Mouse (Mus musculus): ENCODE data around the gene Apon.

Gene Apon

DNA sequence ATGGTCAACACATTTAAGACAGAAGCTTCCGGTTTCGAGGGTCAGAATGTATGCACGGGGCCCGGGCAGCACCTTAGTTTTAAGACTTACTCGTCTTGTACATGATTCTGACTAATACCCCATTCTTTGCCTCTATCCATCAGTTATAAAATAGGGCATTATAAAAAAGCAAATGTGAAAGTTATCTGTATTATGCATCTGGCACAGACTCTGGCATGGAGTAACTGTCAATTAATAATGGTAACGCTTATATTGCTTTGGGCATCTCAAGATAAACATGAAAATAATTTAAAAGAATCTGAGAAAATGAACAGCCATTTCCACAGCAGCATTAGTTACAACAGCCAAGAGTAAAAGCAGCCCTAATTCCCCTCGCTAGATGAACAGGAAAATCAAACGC is 25.9 kb upstream of the Apon start:
- TF ChIP-seq NANOG (IDR thresholded peaks at IDR 0.05; ENCODE audit: borderline replicate concordance, low read length) (no peak), POU5F1 (IDR thresholded peaks at IDR 0.05; ENCODE audit: borderline replicate concordance, low read length) (no peak), CTCF (conservative IDR thresholded peaks at IDR 0.05; ENCODE audit: low read length) (no peak)
- H3K4me3 ChIP-seq (replicated peaks; ENCODE audit: low read length) = no peak overlapping the region
- H3K27me3 ChIP-seq (ENCODE audit: insufficient read depth, low read length) = no peaks in the 10 kb centered on the region
- no peaks in the 10 kb centered on the region for H3K36me3 ChIP-seq (ENCODE audit: insufficient read depth, low read length)
- no peaks in the 10 kb centered on the region for H3K9me3 ChIP-seq (ENCODE audit: low read length)
- H3K4me1 ChIP-seq (replicated peaks; ENCODE audit: low read depth, low read length) = peaks cover 67% of the 10 kb centered on the region

DNA sequence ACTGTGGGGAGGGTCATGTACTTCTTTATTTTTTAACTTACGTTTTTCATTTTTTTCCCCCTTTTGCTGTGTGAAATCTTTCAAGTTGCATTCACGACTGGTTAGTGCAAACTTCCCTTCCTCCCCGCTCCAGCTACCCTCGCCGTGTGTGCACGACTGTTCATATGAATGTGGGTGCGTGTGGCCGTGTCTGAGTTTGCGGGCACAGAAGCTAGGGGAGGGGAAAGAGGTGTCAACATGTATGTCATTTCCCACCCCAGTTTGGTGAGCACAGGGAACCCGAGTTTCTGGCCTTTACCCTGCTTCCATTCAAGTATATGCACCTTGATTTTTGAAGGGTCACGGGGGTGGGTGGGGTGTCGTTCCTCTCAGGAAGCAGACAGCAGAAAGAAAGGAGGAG is 23.3 kb upstream of the Apon start:
- Histone ChIP-seq H3K9me3 (ENCODE audit: low read length) (no peaks in the 10 kb centered on the region), H3K36me3 (ENCODE audit: insufficient read depth, low read length) (peaks cover 18% of the 10 kb centered on the region), H3K4me1 (replicated peaks; ENCODE audit: low read depth, low read length) (peaks cover 77% of the 10 kb centered on the region), H3K27me3 (ENCODE audit: insufficient read depth, low read length) (no peaks in the 10 kb centered on the region), H3K4me3 (replicated peaks; ENCODE audit: low read length) (peak overlapping the region; percentile 95)
- no peak for TF ChIP-seq CTCF (conservative IDR thresholded peaks at IDR 0.05; ENCODE audit: low read length)
- TF ChIP-seq POU5F1 (IDR thresholded peaks at IDR 0.05; ENCODE audit: borderline replicate concordance, low read length) = no peak
- no peak for TF ChIP-seq NANOG (IDR thresholded peaks at IDR 0.05; ENCODE audit: borderline replicate concordance, low read length)

DNA sequence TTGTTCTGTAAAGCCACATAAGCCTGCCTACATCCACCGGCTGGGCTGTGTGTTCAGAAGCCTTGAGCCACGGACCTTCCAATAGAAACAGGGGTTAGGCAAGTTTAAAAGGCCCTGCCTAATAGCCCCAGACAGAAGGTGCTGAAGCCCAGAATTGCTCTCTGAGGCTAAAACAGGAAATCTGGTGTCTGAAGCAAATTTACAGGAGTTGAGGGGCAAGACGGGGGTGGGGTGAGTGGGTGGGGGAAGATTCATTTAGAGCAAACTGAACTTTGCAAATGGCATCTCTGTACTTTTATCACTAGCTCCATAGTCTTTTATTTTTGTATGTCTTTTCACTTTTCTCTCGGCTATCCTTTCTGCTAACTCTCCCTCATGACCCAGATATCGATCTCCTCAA is 22.8 kb upstream of the Apon start:
- H3K27me3 ChIP-seq (ENCODE audit: insufficient read depth, low read length) = no peaks in the 10 kb centered on the region
- H3K4me1 ChIP-seq (replicated peaks; ENCODE audit: low read depth, low read length) = peaks cover 77% of the 10 kb centered on the region
- peaks cover 24% of the 10 kb centered on the region for H3K36me3 ChIP-seq (ENCODE audit: insufficient read depth, low read length)
- peak overlapping the region; percentile 95 for H3K4me3 ChIP-seq (replicated peaks; ENCODE audit: low read length)
- TF ChIP-seq NANOG (IDR thresholded peaks at IDR 0.05; ENCODE audit: borderline replicate concordance, low read length) (no peak), POU5F1 (IDR thresholded peaks at IDR 0.05; ENCODE audit: borderline replicate concordance, low read length) (no peak), CTCF (conservative IDR thresholded peaks at IDR 0.05; ENCODE audit: low read length) (no peak)
- H3K9me3 ChIP-seq (ENCODE audit: low read length) = no peaks in the 10 kb centered on the region

DNA sequence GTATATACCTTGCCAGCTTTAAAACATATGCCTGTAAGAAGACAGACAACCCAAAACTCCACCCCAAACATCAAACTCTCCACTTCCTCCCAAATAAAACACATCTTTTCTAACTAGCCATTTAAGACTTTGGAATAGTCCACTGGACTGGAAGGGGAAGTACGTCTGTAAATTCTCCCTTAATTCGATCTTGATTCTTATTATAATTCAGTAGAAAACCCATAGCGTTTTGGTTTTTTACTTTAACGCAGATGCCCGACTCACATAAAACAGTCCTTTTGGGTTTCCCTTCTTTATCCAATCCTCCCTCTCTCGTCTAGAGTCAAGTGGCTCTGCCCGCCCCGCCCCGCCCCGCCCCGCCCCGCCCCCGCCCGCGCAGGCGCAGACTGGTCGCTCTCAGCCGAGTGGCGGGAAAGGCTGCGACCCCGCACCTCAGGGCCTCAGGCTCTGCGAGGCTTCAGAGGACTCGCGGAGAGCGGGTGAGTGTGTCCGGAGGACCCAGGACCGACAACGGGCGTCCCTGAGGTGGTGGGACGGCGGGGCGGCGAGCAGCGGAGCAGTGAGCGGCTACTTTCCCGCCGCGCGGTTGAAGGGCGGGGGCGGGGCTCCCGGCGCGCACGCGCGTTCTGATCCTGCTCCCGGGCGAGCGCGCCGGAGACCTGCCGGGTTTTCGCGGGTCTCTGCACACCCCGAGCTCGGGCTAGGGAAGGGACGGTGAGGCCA is 22.0 kb upstream of the Apon start, which contains the start of gene Timeless:
Timeless (plus strand) TSS at position 369 of the 723 bp plus-strand sequence.
- Histone ChIP-seq H3K4me3 (replicated peaks; ENCODE audit: low read length) (peak within 1 kb of the TSS; percentile 95), H3K36me3 (ENCODE audit: insufficient read depth, low read length) (peaks cover 26% of the 10 kb centered on the region)
- TF ChIP-seq POU5F1 (IDR thresholded peaks at IDR 0.05; ENCODE audit: borderline replicate concordance, low read length) (no peak), CTCF (conservative IDR thresholded peaks at IDR 0.05; ENCODE audit: low read length) (no peak), NANOG (IDR thresholded peaks at IDR 0.05; ENCODE audit: borderline replicate concordance, low read length) (no peak)

DNA sequence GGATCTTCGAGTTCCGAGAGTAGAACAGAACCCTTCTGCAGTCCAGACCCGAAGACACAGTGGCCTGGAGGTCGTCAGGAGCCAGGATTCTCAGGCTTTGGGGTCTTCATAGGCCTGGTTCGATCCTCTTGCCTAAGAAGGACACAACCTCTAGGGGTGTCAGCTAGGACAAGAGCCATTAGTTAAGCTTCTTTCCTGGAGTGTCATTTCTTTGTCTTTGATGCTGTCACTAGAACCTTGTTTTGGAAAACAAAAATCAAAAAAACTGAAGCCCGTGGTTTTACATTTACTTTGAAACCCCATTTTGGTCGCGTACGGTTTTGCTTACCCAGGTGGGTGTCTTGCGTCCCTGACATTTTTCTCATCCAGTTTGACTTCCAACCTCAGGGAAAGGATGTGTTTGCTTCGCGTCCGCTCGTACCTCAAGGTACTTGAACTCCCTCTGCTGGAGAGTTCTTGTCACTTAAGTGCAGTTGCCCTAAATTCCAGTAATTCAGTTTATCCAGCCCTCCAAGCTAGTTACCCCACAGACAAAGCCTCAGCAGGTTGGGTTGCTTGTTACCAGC is 21.4 kb upstream of the Apon start:
- H3K9me3 ChIP-seq (ENCODE audit: low read length) = no peaks in the 10 kb centered on the region
- TF ChIP-seq CTCF (conservative IDR thresholded peaks at IDR 0.05; ENCODE audit: low read length) = peak; percentile 64
- no peak for TF ChIP-seq POU5F1 (IDR thresholded peaks at IDR 0.05; ENCODE audit: borderline replicate concordance, low read length)
- TF ChIP-seq NANOG (IDR thresholded peaks at IDR 0.05; ENCODE audit: borderline replicate concordance, low read length) = no peak
- peak overlapping the region; percentile 95 for H3K4me3 ChIP-seq (replicated peaks; ENCODE audit: low read length)
- peaks cover 68% of the 10 kb centered on the region for H3K4me1 ChIP-seq (replicated peaks; ENCODE audit: low read depth, low read length)
- no peaks in the 10 kb centered on the region for H3K27me3 ChIP-seq (ENCODE audit: insufficient read depth, low read length)
- H3K36me3 ChIP-seq (ENCODE audit: insufficient read depth, low read length) = peaks cover 26% of the 10 kb centered on the region

More for the DNA sequence above, 22.0 kb upstream of the Apon start, which contains the start of gene Timeless:
- no peaks in the 10 kb centered on the region for H3K27me3 ChIP-seq (ENCODE audit: insufficient read depth, low read length)
- no peaks in the 10 kb centered on the region for H3K9me3 ChIP-seq (ENCODE audit: low read length)
- peaks cover 73% of the 10 kb centered on the region for H3K4me1 ChIP-seq (replicated peaks; ENCODE audit: low read depth, low read length)

DNA sequence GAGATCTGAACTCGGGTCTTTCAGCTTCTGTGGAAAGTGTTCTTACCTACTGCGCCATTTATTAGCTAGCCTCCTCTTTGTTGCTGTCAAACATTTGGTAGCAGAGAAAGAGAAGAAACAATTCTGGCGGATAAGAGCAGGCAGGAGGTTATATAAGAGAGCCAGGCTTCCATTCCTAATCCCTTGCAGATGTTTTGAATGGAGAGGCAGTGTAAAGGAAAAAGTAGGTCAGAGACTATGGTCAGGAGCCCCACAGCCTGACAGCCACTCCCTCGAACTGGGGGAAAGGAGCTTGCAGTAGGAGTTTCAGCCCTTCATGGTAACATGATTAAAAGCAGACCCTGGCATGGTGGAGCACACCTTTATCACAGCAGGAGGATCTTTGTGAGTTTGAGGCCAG is 17.6 kb upstream of the Apon start:
- H3K9me3 ChIP-seq (ENCODE audit: low read length) = no peaks in the 10 kb centered on the region
- peaks cover 69% of the 10 kb centered on the region for H3K4me1 ChIP-seq (replicated peaks; ENCODE audit: low read depth, low read length)
- no peak overlapping the region for H3K4me3 ChIP-seq (replicated peaks; ENCODE audit: low read length)
- peaks cover 53% of the 10 kb centered on the region for H3K36me3 ChIP-seq (ENCODE audit: insufficient read depth, low read length)
- H3K27me3 ChIP-seq (ENCODE audit: insufficient read depth, low read length) = no peaks in the 10 kb centered on the region
- TF ChIP-seq CTCF (conservative IDR thresholded peaks at IDR 0.05; ENCODE audit: low read length) (no peak), POU5F1 (IDR thresholded peaks at IDR 0.05; ENCODE audit: borderline replicate concordance, low read length) (no peak), NANOG (IDR thresholded peaks at IDR 0.05; ENCODE audit: borderline replicate concordance, low read length) (no peak)

DNA sequence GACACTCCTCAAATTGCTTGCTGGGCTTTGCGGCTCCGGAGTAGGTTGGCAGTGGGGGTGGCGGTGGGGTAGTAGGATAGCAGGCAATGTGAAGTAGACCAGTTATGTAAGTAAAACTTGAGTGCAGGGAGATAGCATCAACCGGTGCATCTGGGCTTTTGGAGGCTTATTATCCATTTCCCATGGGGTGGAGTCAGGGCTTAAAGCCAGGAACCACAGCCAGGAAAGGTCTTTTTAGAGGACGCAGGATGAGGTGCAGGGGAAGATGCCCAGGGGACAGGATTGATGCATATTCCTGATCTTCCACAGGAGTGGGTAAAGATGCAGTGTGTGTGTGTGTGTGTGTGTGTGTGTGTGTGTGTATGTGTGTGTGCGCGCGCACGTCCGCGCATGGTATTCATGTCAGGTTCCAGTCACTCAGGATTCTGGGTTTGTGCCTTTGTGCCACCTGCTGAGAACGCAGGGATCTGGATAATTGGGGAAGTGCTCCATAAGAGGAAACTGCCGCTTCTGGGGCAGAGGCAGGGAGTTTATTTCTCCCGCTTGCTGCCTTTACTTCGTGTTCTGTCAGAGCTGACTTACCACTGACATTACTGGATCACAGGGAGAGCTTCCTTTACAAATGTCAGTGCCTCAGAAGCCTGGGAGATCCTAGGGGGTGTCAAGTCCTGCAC is 16.0 kb upstream of the Apon start:
- TF ChIP-seq NANOG (IDR thresholded peaks at IDR 0.05; ENCODE audit: borderline replicate concordance, low read length) (no peak), CTCF (conservative IDR thresholded peaks at IDR 0.05; ENCODE audit: low read length) (no peak), POU5F1 (IDR thresholded peaks at IDR 0.05; ENCODE audit: borderline replicate concordance, low read length) (no peak)
- H3K27me3 ChIP-seq (ENCODE audit: insufficient read depth, low read length) = no peaks in the 10 kb centered on the region
- H3K9me3 ChIP-seq (ENCODE audit: low read length) = no peaks in the 10 kb centered on the region
- H3K4me1 ChIP-seq (replicated peaks; ENCODE audit: low read depth, low read length) = peaks cover 71% of the 10 kb centered on the region
- H3K36me3 ChIP-seq (ENCODE audit: insufficient read depth, low read length) = peaks cover 70% of the 10 kb centered on the region
- H3K4me3 ChIP-seq (replicated peaks; ENCODE audit: low read length) = no peak overlapping the region

DNA sequence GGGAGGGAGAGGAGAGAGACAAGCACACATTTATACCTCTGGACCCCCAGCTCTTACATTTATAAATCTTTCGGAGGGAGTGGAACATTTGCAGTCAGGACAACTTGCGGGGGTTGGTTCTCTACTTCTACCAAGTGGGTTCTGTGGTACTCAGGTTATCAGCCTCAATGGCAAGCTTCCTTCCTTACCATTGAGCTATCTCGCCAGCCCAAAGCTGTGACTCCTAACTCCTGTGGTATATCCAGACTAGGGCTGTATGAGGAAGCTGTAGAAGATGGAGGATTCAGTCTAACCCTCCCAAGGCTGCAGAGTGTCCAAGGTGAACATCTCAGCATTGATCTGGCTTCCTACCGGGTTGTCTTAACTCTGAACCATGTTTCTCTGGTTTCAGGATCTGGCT is 14.8 kb upstream of the Apon start:
- H3K36me3 ChIP-seq (ENCODE audit: insufficient read depth, low read length) = peaks cover 76% of the 10 kb centered on the region
- H3K4me3 ChIP-seq (replicated peaks; ENCODE audit: low read length) = no peak overlapping the region
- H3K4me1 ChIP-seq (replicated peaks; ENCODE audit: low read depth, low read length) = peaks cover 71% of the 10 kb centered on the region
- TF ChIP-seq CTCF (conservative IDR thresholded peaks at IDR 0.05; ENCODE audit: low read length) (no peak), NANOG (IDR thresholded peaks at IDR 0.05; ENCODE audit: borderline replicate concordance, low read length) (no peak), POU5F1 (IDR thresholded peaks at IDR 0.05; ENCODE audit: borderline replicate concordance, low read length) (no peak)
- no peaks in the 10 kb centered on the region for H3K27me3 ChIP-seq (ENCODE audit: insufficient read depth, low read length)
- H3K9me3 ChIP-seq (ENCODE audit: low read length) = no peaks in the 10 kb centered on the region
